ENCODE assay signal across 26 mouse cellular contexts in the genomic region with DNA sequence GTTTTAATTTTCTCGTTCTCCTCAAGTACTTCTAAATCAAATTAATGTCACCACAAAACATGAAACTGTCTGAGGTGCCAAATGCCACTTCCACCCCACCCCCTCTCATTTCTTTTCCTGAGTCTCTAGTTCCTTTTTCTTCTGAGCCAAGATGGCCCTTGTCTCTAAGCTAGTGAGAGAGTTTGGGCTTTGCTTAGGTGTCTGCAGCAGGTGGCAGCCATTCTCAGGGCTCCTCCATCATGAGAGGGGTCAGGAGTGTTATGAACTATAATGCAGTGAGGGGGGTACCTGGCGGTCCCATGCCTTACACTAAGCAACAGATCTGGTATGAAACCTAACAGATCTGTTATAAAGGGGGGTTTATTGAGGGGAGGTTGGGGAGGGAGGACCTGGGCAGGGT. TPM values are rescaled to one million over a fixed set of nuclear protein-coding genes. Genes with fewer than 3 reads are reported as not detected.
DNase-seq lines count a peak whose midpoint lies in the region; ATAC-seq and TF ChIP-seq lines count a peak whose summit lies in the region.
"Had no signal": no experiment of that assay in that cellular context is flagged by ENCODE, and none has a peak within 500 bp of the region (broad histone marks: within the 10 kb centered on the region; RNA-seq: fewer than 3 reads in every experiment).

No protein-coding gene starts in this region.

- ATAC-seq in midbrain, embryonic 13.5 days: no peak
- ATAC-seq in midbrain, embryonic 11.5 days (ENCODE audit: low FRiP score): no peak
- ATAC-seq in hematopoietic stem cell, adult 5-6 weeks (replicated peaks in 1 of 2; ENCODE audit: insufficient read depth in 1 of 2, low FRiP score in 2 of 2, low TSS enrichment in 1 of 2, low read depth in 1 of 2, poor library complexity in 2 of 2, severe bottlenecking in 2 of 2): peak; percentile 67 to 73
- no peak for ATAC-seq in erythroid progenitor cell, adult 5-6 weeks (replicated peaks; ENCODE audit: low FRiP score, poor library complexity, severe bottlenecking)

- H3K4me2 ChIP-seq in midbrain, embryonic 13.5 days (replicated peaks): 0 out of 2 replicates have a peak overlapping the region, but pooled peaks have one; percentile 20
- no peak overlapping the region for H3K4me2 ChIP-seq in midbrain, embryonic 11.5 days
- H3K4me2 ChIP-seq: forebrain, embryonic 12.5 days; hindbrain, embryonic 12.5 days; midbrain, embryonic 12.5 days; neural tube, embryonic 13.5 days; stomach, embryonic 15.5 days had no signal

- no peak for DNase-seq in midbrain, embryonic 11.5 days (ENCODE audit: low spot score, missing footprints)
- no peak for DNase-seq in thymus, adult 2 months
- DNase-seq in Muller cell, postnatal 12 days (ENCODE audit: inconsistent ontology term): no peak
- DNase-seq in frontal cortex, postnatal 14 days (ENCODE audit: low spot score in 2 of 2): no peak
- DNase-seq: adrenal gland, postnatal 36 days; cerebellum, adult 2 months; gastrocnemius, postnatal 14 days; kidney, adult 9 months; layer of hippocampus, adult 9-11 months; left cerebral cortex, postnatal 4 days; liver; lung, postnatal 14 days had no signal

- no peaks in the 10 kb centered on the region for H3K27me3 ChIP-seq in midbrain, embryonic 13.5 days
- H3K27me3 ChIP-seq in midbrain, embryonic 11.5 days (ENCODE audit: control insufficient read depth, insufficient read depth, low read length): no peaks in the 10 kb centered on the region
- no peaks in the 10 kb centered on the region for H3K27me3 ChIP-seq in thymus, adult 2 months (ENCODE audit: control insufficient read depth, insufficient read depth, low read length)
- H3K27me3 ChIP-seq: forebrain, embryonic 12.5 days; hindbrain, embryonic 12.5 days; midbrain, embryonic 12.5 days; neural tube, embryonic 13.5 days; stomach, embryonic 15.5 days had no signal

- H3K9me3 ChIP-seq in midbrain, embryonic 13.5 days: no peaks in the 10 kb centered on the region
- no peaks in the 10 kb centered on the region for H3K9me3 ChIP-seq in midbrain, embryonic 11.5 days (ENCODE audit: control insufficient read depth, low read length)
- H3K9me3 ChIP-seq: embryonic facial prominence, embryonic 10.5 days; forebrain, embryonic 12.5 days; hindbrain, embryonic 12.5 days; midbrain, embryonic 12.5 days; neural tube, embryonic 13.5 days; stomach, embryonic 15.5 days had no signal

- no peak overlapping the region for H3K9ac ChIP-seq in midbrain, embryonic 13.5 days (replicated peaks)
- no peak overlapping the region for H3K9ac ChIP-seq in midbrain, embryonic 11.5 days (ENCODE audit: low read length)
- H3K9ac ChIP-seq: forebrain, embryonic 12.5 days; midbrain, embryonic 12.5 days; neural tube, embryonic 13.5 days; stomach, embryonic 15.5 days had no signal

- no peak overlapping the region for H3K27ac ChIP-seq in midbrain, embryonic 13.5 days
- H3K27ac ChIP-seq in midbrain, embryonic 11.5 days (ENCODE audit: low read depth, low read length): no peak overlapping the region
- H3K27ac ChIP-seq in thymus, adult 2 months (ENCODE audit: control insufficient read depth, insufficient read depth, low read length): peak overlapping the region; percentile 97
- H3K27ac ChIP-seq: embryonic facial prominence, embryonic 10.5 days; forebrain, embryonic 12.5 days; hindbrain, embryonic 12.5 days; left cerebral cortex, adult 2 months; midbrain, embryonic 12.5 days; neural tube, embryonic 13.5 days; stomach, embryonic 15.5 days had no signal

- TF ChIP-seq CTCF in thymus, adult 2 months (IDR thresholded peaks at IDR 0.05; ENCODE audit: borderline replicate concordance, control insufficient read depth, extremely low read depth, insufficient read depth, low read length, poor library complexity): no peak

- no peak overlapping the region for H3K4me3 ChIP-seq in midbrain, embryonic 13.5 days (replicated peaks)
- no peak overlapping the region for H3K4me3 ChIP-seq in midbrain, embryonic 11.5 days (ENCODE audit: low read depth, low read length)
- no peak overlapping the region for H3K4me3 ChIP-seq in thymus, adult 2 months (ENCODE audit: control insufficient read depth, insufficient read depth, low read length)
- H3K4me3 ChIP-seq: forebrain, embryonic 12.5 days; hindbrain, embryonic 12.5 days; left cerebral cortex, adult 2 months; midbrain, embryonic 12.5 days; neural tube, embryonic 13.5 days; stomach, embryonic 15.5 days had no signal

- H3K36me3 ChIP-seq in midbrain, embryonic 13.5 days: no peaks in the 10 kb centered on the region
- no peaks in the 10 kb centered on the region for H3K36me3 ChIP-seq in midbrain, embryonic 11.5 days (ENCODE audit: control insufficient read depth, insufficient read depth, low read length)
- H3K36me3 ChIP-seq in thymus, adult 2 months (ENCODE audit: control insufficient read depth, insufficient read depth, low read length): peaks cover 3% of the 10 kb centered on the region
- H3K36me3 ChIP-seq: forebrain, embryonic 12.5 days; hindbrain, embryonic 12.5 days; midbrain, embryonic 12.5 days; neural tube, embryonic 13.5 days; stomach, embryonic 15.5 days had no signal

- 58% methylated on average over 2 of the region's 2 CpGs for WGBS in midbrain, embryonic 13.5 days
- 44% methylated on average over 2 of the region's 2 CpGs for WGBS in midbrain, embryonic 11.5 days
- WGBS in thymus, adult 2 months: 12% methylated on average over 2 of the region's 2 CpGs

- H3K4me1 ChIP-seq in midbrain, embryonic 13.5 days (replicated peaks): 0 out of 2 replicates have a peak, but pooled peaks cover 2% of the 10 kb centered on the region
- H3K4me1 ChIP-seq in midbrain, embryonic 11.5 days (ENCODE audit: control insufficient read depth, insufficient read depth, low read length): peaks cover 2% of the 10 kb centered on the region; the same call in 1 of the 2 replicates
- peaks cover 50% of the 10 kb centered on the region for H3K4me1 ChIP-seq in thymus, adult 2 months (replicated peaks; ENCODE audit: control insufficient read depth, insufficient read depth, low read length)

- TF ChIP-seq POLR2A in thymus, adult 2 months (IDR thresholded peaks at IDR 0.05; ENCODE audit: control insufficient read depth, extremely low read depth, insufficient read depth, low read length, poor library complexity): no peak

RNA-seq across cellular contexts. Expression of a gene that starts 2.4 kb away (rescaled TPM):
- 5.3 and 6.2 TPM in 2 replicates for polyA plus RNA-seq in midbrain, embryonic 13.5 days (2015; fragmentation: Nextera tagmentation; extraction: Ambion mirVana)
- polyA plus RNA-seq in midbrain, embryonic 11.5 days (2014; fragmentation: Nextera tagmentation; extraction: Ambion mirVana): 2.8 and 3.0 TPM in 2 replicates
- 11.1 and 13.4 TPM in 2 replicates for total RNA-seq in hematopoietic stem cell, adult 5-6 weeks (2017)
- polyA plus RNA-seq in thymus, adult 2 months (2012; rRNA removed): 74.9 and 82.4 TPM in 2 replicates
- 0.72 TPM in 1 of 2 replicates, not detected in the other for total RNA-seq in erythroid progenitor cell, adult 5-6 weeks (2015; ENCODE audit: low replicate concordance)
- total RNA-seq in erythroid progenitor cell, adult 5-6 weeks (2017; ENCODE audit: low replicate concordance): 0.13 and 2.0 TPM in 2 replicates

RNA-seq across cellular contexts. Expression of a gene that starts 27.2 kb away (rescaled TPM):
- not detected in 2 replicates for polyA plus RNA-seq in midbrain, embryonic 13.5 days (2015; fragmentation: Nextera tagmentation; extraction: Ambion mirVana)
- 0.20 TPM in 1 of 2 replicates, not detected in the other for polyA plus RNA-seq in midbrain, embryonic 11.5 days (2014; fragmentation: Nextera tagmentation; extraction: Ambion mirVana)
- total RNA-seq in hematopoietic stem cell, adult 5-6 weeks (2017): not detected in 2 replicates
- 17.3 and 22.4 TPM in 2 replicates for polyA plus RNA-seq in thymus, adult 2 months (2012; rRNA removed)
- total RNA-seq in erythroid progenitor cell, adult 5-6 weeks (2015; ENCODE audit: low replicate concordance): not detected in 2 replicates
- 2.4 TPM in 1 of 2 replicates, not detected in the other for total RNA-seq in erythroid progenitor cell, adult 5-6 weeks (2017; ENCODE audit: low replicate concordance)
- total RNA-seq: adrenal gland, postnatal 36 days; gastrocnemius, postnatal 14 days; left cerebral cortex, adult 2 months; left cerebral cortex, postnatal 4 days had no signal
- polyA plus RNA-seq: cerebellum, adult 2 months; embryonic facial prominence, embryonic 10.5 days; forebrain, embryonic 12.5 days; midbrain, embryonic 12.5 days; neural tube, embryonic 13.5 days had no signal

RNA-seq across cellular contexts. Expression of a gene that starts 35.6 kb away (rescaled TPM):
- not detected in 2 replicates for polyA plus RNA-seq in midbrain, embryonic 13.5 days (2015; fragmentation: Nextera tagmentation; extraction: Ambion mirVana)
- not detected in 2 replicates for polyA plus RNA-seq in midbrain, embryonic 11.5 days (2014; fragmentation: Nextera tagmentation; extraction: Ambion mirVana)
- total RNA-seq in hematopoietic stem cell, adult 5-6 weeks (2017): not detected in 2 replicates
- 0.30 and 0.36 TPM in 2 replicates for polyA plus RNA-seq in thymus, adult 2 months (2012; rRNA removed)
- total RNA-seq in erythroid progenitor cell, adult 5-6 weeks (2015; ENCODE audit: low replicate concordance): not detected in 2 replicates
- total RNA-seq in erythroid progenitor cell, adult 5-6 weeks (2017; ENCODE audit: low replicate concordance): not detected in 2 replicates
- total RNA-seq: adrenal gland, postnatal 36 days; gastrocnemius, postnatal 14 days; left cerebral cortex, adult 2 months; left cerebral cortex, postnatal 4 days had no signal
- polyA plus RNA-seq: C2C12; cerebellum, adult 2 months; embryonic facial prominence, embryonic 10.5 days; forebrain, embryonic 12.5 days; frontal cortex, adult 2 months; hindbrain, embryonic 12.5 days; intestine, embryonic 14.5 days; liver, embryonic 16.5 days; midbrain, embryonic 12.5 days; neural tube, embryonic 13.5 days had no signal

RNA-seq across cellular contexts. Expression of a gene that starts 41.9 kb away (rescaled TPM):
- not detected in 2 replicates for polyA plus RNA-seq in midbrain, embryonic 13.5 days (2015; fragmentation: Nextera tagmentation; extraction: Ambion mirVana)
- polyA plus RNA-seq in midbrain, embryonic 11.5 days (2014; fragmentation: Nextera tagmentation; extraction: Ambion mirVana): not detected in 2 replicates
- not detected in 2 replicates for total RNA-seq in hematopoietic stem cell, adult 5-6 weeks (2017)
- polyA plus RNA-seq in thymus, adult 2 months (2012; rRNA removed): 0.49 and 0.57 TPM in 2 replicates
- total RNA-seq in erythroid progenitor cell, adult 5-6 weeks (2015; ENCODE audit: low replicate concordance): not detected in 2 replicates
- not detected in 2 replicates for total RNA-seq in erythroid progenitor cell, adult 5-6 weeks (2017; ENCODE audit: low replicate concordance)
- total RNA-seq: adrenal gland, postnatal 36 days; gastrocnemius, postnatal 14 days; left cerebral cortex, adult 2 months; left cerebral cortex, postnatal 4 days had no signal
- polyA plus RNA-seq: C2C12; cerebellum, adult 2 months; embryonic facial prominence, embryonic 10.5 days; forebrain, embryonic 12.5 days; frontal cortex, adult 2 months; hindbrain, embryonic 12.5 days; liver, embryonic 16.5 days; midbrain, embryonic 12.5 days; neural tube, embryonic 13.5 days had no signal

Comparison
In these comparisons a context has a peak if more than half of its experiments do, and no peak if none do; other contexts are left out.
1. ATAC-seq: peak in hematopoietic stem cell, adult 5-6 weeks (2 of 2); none in midbrain, embryonic 13.5 days (single experiment), midbrain, embryonic 11.5 days (single experiment) and erythroid progenitor cell, adult 5-6 weeks (single experiment).
2. RNA of a gene that starts 2.4 kb away (polyA plus RNA-seq): 74.9 to 82.4 TPM in thymus, adult 2 months; 5.3 to 6.2 TPM in midbrain, embryonic 13.5 days and 2.8 to 3.0 TPM in midbrain, embryonic 11.5 days; every median in the first group is over 10 times any median in the second.
3. RNA of a gene that starts 27.2 kb away (polyA plus RNA-seq): 17.3 to 22.4 TPM in thymus, adult 2 months; 0.20 TPM in midbrain, embryonic 11.5 days and not detected in midbrain, embryonic 13.5 days; every median in the first group is over 10 times any median in the second.